Mouse (Mus musculus) heart, postnatal 0 days (tissue): ENCODE results near the gene 2410131K14Rik.

ENCODE experiments used
- CTCF ChIP-seq: IDR thresholded peaks from 2 replicates; pipeline ENCODE4 v1.5.1; 2016; ENCODE audit warnings: antibody characterized with exemption, control low read depth, low read depth
- EP300 ChIP-seq: IDR thresholded peaks from 2 replicates; pipeline ENCODE4 v1.6.1; 2016; ENCODE audit warnings: antibody characterized with exemption, low read depth

GRCm38 (mm10) chr5:118299720-118300400 is 54.8 kb downstream of the 2410131K14Rik start:
- TF ChIP-seq CTCF (no peak), EP300 (no peak)
